Mouse (Mus musculus): ENCODE data around the gene Fam19a4. TPM values are rescaled to one million over a fixed set of nuclear protein-coding genes. Genes with fewer than 3 reads are reported as not detected.

Fam19a4 gene
- total and polyA plus RNA-seq, 3 experiments, result not detected

DNA sequence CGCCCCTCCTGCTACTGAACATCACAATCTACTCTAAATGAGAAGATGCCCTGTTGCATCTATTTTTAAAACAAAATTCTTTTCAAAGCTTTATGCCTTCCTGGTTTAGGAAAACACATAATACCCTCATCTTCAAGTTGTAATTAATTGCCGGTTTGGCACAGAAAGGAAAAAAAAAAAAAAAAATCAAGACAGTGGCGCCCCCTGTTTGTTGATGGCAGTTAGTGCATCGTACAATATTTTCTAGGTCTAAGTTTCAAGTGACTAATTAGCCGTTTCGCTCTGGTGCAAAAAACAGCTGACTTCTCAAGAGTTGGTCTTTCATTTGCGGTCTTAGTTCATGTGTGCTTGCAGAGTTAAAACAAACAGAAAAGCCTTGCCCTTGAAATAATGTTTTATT, 207.1 kb downstream of the Fam19a4 start:
- in situ Hi-C loops (cut with MboI; ENCODE audit: low pct_ligation_motif_present, low pct_unique_long_range_greater_than_20kb, low sequenced_read_pairs), result no loop called here
- no peaks in the 10 kb centered on the region for H3K4me1 ChIP-seq (ENCODE audit: control insufficient read depth in 1 of 2, insufficient read depth in 2 of 2)
- H3K4me3 ChIP-seq (replicated peaks in 1 of 3; ENCODE audit: low read depth in 2 of 3, low read length in 2 of 3, poor library complexity in 1 of 3), result no peak overlapping the region
- H3K9ac ChIP-seq (ENCODE audit: insufficient read depth, low read depth), result no peak overlapping the region
- H3K36me3 ChIP-seq (replicated peaks in 1 of 2; ENCODE audit: control insufficient read depth in 1 of 2, insufficient read depth in 1 of 2, low read length in 1 of 2), result no peaks in the 10 kb centered on the region
- no peaks in the 10 kb centered on the region for H3K79me2 ChIP-seq (replicated peaks; ENCODE audit: control insufficient read depth, extremely low read depth, insufficient read depth, poor library complexity, severe bottlenecking)
- H3K27me3 ChIP-seq (replicated peaks), result peaks cover 4% of the 10 kb centered on the region
- no peak for TF ChIP-seq MAZ (IDR thresholded peaks at IDR 0.05; ENCODE audit: low read depth, low read length)
- TF ChIP-seq MAX (IDR thresholded peaks at IDR 0.05; ENCODE audit: low read length), result no peak
- no peak for TF ChIP-seq E2F4 (IDR thresholded peaks at IDR 0.05; ENCODE audit: insufficient replicate concordance, low read depth, low read length)
- TF ChIP-seq USF1 (IDR thresholded peaks at IDR 0.05; ENCODE audit: low read depth, low read length), result no peak
- TF ChIP-seq RAD21 (IDR thresholded peaks at IDR 0.05; ENCODE audit: low read depth, low read length), result no peak
- no peak for TF ChIP-seq ZKSCAN1 (IDR thresholded peaks at IDR 0.05; ENCODE audit: borderline replicate concordance, low read depth, low read length)
- peak; percentile 19 to 34; a peak in 2 of 4 replicates for TF ChIP-seq CTCF (conservative IDR thresholded peaks at IDR 0.05 in 1 of 2, IDR thresholded peaks at IDR 0.05 in 1 of 2; ENCODE audit: low read depth in 2 of 2, low read length in 2 of 2)
- TF ChIP-seq MXI1 (IDR thresholded peaks at IDR 0.05; ENCODE audit: low read depth, low read length), result no peak
- no peak for TF ChIP-seq ZMIZ1 (IDR thresholded peaks at IDR 0.05; ENCODE audit: low read depth, low read length)
- TF ChIP-seq NELFE (IDR thresholded peaks at IDR 0.05; ENCODE audit: low read depth, low read length), result no peak
- no peak for TF ChIP-seq POLR2AphosphoS2 (IDR thresholded peaks at IDR 0.05; ENCODE audit: low read depth, low read length)
- no peak for TF ChIP-seq SMC3 (IDR thresholded peaks at IDR 0.05; ENCODE audit: low read depth, low read length)
- peak; percentile 70 for TF ChIP-seq ZNF384 (IDR thresholded peaks at IDR 0.05; ENCODE audit: low read depth, low read length)
- no peak for TF ChIP-seq UBTF (IDR thresholded peaks at IDR 0.05; ENCODE audit: low read depth, low read length)
- TF ChIP-seq BHLHE40 (IDR thresholded peaks at IDR 0.05; ENCODE audit: low read depth, low read length), result no peak
- TF ChIP-seq ETS1 (conservative IDR thresholded peaks at IDR 0.05; ENCODE audit: low read depth, low read length), result no peak
- TF ChIP-seq CHD1 (IDR thresholded peaks at IDR 0.05; ENCODE audit: low read depth, low read length), result no peak
- H3K4me2 ChIP-seq (ENCODE audit: insufficient read depth, low read depth, poor library complexity, severe bottlenecking), result no peak overlapping the region
- H3K9me3 ChIP-seq (replicated peaks; ENCODE audit: low read length), result no peaks in the 10 kb centered on the region
- H3K27ac ChIP-seq (ENCODE audit: insufficient read depth, low read depth), result no peak overlapping the region
- no peak for DNase-seq (ENCODE audit: extremely low read depth)
- dilution Hi-C loops (cut with MboI; ENCODE audit: extremely low pct_ligation_motif_present, extremely low pct_unique_long_range_greater_than_20kb, low sequenced_read_pairs), result no loop called here

DNA sequence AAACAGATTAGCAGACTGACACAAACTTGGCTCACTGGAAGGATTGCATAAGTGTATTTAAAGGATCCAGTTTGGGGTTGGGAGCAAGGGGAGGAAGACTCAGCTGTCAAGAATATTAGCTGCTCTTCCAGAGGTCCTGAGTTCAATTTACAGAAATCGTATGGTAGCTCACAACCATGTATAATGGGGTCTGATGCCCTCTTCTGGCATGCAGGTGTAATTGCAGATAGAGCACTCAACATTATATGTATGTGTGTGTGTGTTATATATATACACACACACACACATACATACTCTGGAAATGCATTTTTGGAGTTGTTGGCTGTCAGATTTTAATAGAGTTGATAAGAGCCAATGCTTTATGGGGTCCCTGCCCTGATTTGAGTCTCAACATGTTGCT, 216.3 kb downstream of the Fam19a4 start:
- peak; percentile 19 for DNase-seq (ENCODE audit: extremely low read depth)
- Histone ChIP-seq H3K79me2 (replicated peaks; ENCODE audit: control insufficient read depth, extremely low read depth, insufficient read depth, poor library complexity, severe bottlenecking) (no peaks in the 10 kb centered on the region), H3K36me3 (replicated peaks in 1 of 2; ENCODE audit: control insufficient read depth in 1 of 2, insufficient read depth in 1 of 2, low read length in 1 of 2) (no peaks in the 10 kb centered on the region), H3K4me1 (ENCODE audit: control insufficient read depth in 1 of 2, insufficient read depth in 2 of 2) (no peaks in the 10 kb centered on the region), H3K4me2 (ENCODE audit: insufficient read depth, low read depth, poor library complexity, severe bottlenecking) (no peak overlapping the region), H3K9ac (ENCODE audit: insufficient read depth, low read depth) (no peak overlapping the region), H3K4me3 (replicated peaks in 1 of 3; ENCODE audit: low read depth in 2 of 3, low read length in 2 of 3, poor library complexity in 1 of 3) (no peak overlapping the region), H3K27me3 (replicated peaks) (peaks cover 7% of the 10 kb centered on the region), H3K9me3 (replicated peaks; ENCODE audit: low read length) (no peaks in the 10 kb centered on the region), H3K27ac (ENCODE audit: insufficient read depth, low read depth) (no peak overlapping the region)
- TF ChIP-seq MXI1 (IDR thresholded peaks at IDR 0.05; ENCODE audit: low read depth, low read length) (no peak), GABPA (IDR thresholded peaks at IDR 0.05; ENCODE audit: insufficient replicate concordance, low read depth, low read length) (no peak), KAT2A (IDR thresholded peaks at IDR 0.05; ENCODE audit: insufficient replicate concordance, low read length) (no peak), HCFC1 (IDR thresholded peaks at IDR 0.05; ENCODE audit: low read depth, low read length) (no peak), UBTF (IDR thresholded peaks at IDR 0.05; ENCODE audit: low read depth, low read length) (no peak), ZC3H11A (IDR thresholded peaks at IDR 0.05; ENCODE audit: low read depth, low read length) (no peak), ZMIZ1 (IDR thresholded peaks at IDR 0.05; ENCODE audit: low read depth, low read length) (no peak), JUND (conservative IDR thresholded peaks at IDR 0.05; ENCODE audit: low read depth, low read length) (no peak), SMC3 (IDR thresholded peaks at IDR 0.05; ENCODE audit: low read depth, low read length) (peak; percentile 29), NRF1 (IDR thresholded peaks at IDR 0.05; ENCODE audit: low read depth, low read length) (no peak), RAD21 (IDR thresholded peaks at IDR 0.05; ENCODE audit: low read depth, low read length) (peak; percentile 32), POLR2A (IDR thresholded peaks at IDR 0.05; ENCODE audit: low read depth, low read length) (no peak), MAX (IDR thresholded peaks at IDR 0.05; ENCODE audit: low read length) (no peak), NELFE (IDR thresholded peaks at IDR 0.05; ENCODE audit: low read depth, low read length) (no peak), CTCF (conservative IDR thresholded peaks at IDR 0.05 in 1 of 2, IDR thresholded peaks at IDR 0.05 in 1 of 2; ENCODE audit: low read depth in 2 of 2, low read length in 2 of 2) (peak; percentile 38 to 47)
- dilution Hi-C loops (cut with MboI; ENCODE audit: extremely low pct_ligation_motif_present, extremely low pct_unique_long_range_greater_than_20kb, low sequenced_read_pairs) (no loop called here), in situ Hi-C loops (cut with MboI; ENCODE audit: low pct_ligation_motif_present, low pct_unique_long_range_greater_than_20kb, low sequenced_read_pairs) (no loop called here)
